Mouse (Mus musculus) frontal cortex, postnatal 36 days (tissue): ENCODE data around the gene Rdh1.

Source experiments
- DNase-seq, 2 experiments: peaks; one replicate each; pipeline ENCODE4 v3.0.0; 2022; ENCODE audit warnings: low spot score in 2 of 2

The Rdh1 gene

DNA sequence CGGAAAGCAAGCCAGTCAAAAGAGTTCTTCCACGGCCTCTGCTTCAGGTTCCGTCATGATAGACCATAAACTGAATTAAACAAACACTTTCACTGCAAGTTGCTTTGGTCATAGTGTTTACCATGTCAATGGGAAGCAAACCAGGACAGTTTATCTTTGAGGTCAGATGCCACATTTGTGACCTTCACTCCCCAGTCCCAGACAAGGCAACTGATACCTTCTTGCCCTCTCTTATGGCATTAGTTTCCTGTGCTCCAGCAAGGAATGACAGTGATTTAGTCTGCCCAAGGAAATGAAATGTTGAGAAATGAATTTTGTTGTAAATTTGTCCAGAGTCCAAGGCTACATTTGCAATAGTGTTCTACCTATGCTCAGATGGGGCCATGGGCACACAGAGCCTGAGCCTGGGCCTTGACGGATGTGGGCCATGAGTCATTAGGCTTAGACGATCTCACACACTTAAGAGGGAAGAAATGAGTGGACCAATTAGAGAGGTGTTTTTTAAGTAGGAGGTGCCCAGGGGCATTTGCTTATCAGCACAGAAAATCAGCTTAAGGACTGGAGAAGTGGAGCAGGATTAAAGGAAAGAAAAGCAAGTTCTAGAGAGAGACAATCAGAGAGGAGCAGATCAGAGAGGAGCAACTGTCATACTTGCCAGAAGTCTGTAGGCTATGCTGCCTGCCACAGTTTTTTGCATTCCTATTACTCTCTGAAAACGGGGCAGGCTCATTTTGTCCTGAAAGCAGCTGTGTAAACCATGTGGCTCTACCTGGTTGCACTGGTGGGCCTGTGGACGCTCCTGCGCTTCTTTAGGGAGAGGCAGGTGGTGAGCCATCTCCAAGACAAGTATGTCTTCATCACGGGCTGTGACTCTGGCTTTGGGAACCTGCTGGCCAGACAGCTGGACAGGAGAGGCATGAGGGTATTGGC lies at the start of gene Rdh1, which contains the start of gene Rdh16f1:
TSS of gene Rdh1 (plus strand) at position 541 of the 930 bp plus-strand sequence.
TSS of gene Rdh16f1 (plus strand) at position 607 of the 930 bp plus-strand sequence.
- no peak for DNase-seq

DNA sequence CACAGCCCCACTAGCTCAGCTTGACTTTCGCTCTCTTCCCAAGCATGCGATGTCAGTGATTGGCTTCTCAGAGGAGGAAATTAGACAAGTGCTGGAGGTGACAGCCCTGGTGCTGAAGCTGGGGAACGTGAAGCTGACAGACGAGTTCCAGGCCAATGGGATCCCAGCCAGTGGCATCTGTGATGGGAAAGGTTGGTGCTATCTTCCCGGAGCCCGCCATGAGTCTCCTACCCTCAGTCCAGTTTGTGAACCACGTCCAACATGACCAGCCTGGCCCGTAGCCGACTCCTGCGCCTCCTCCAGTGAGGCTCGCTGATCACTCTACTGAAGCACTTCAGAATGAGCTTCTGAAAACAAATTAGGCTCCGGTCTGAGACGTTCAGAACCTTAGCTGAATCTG lies 49.2 kb upstream of the Rdh1 start:
- DNase-seq: no peak

DNA sequence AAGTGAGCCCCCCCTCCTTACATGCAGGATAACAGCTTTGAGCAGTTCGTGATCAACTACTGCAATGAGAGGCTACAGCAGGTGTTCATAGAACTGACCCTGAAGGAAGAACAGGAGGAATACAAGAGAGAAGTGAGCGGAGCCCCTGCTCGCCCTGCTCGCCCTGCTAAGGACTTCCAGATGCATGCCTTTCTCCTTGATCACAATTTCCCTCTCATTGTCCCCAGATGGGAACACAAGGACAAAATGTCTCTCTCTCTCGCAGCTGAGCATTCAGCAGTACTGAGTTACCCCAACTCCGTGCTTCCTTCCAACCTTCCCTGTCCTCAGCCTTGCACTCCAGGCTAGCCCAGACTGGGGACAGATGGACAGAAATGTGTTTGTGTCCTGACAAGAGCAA lies 46.8 kb upstream of the Rdh1 start:
- no peak for DNase-seq

DNA sequence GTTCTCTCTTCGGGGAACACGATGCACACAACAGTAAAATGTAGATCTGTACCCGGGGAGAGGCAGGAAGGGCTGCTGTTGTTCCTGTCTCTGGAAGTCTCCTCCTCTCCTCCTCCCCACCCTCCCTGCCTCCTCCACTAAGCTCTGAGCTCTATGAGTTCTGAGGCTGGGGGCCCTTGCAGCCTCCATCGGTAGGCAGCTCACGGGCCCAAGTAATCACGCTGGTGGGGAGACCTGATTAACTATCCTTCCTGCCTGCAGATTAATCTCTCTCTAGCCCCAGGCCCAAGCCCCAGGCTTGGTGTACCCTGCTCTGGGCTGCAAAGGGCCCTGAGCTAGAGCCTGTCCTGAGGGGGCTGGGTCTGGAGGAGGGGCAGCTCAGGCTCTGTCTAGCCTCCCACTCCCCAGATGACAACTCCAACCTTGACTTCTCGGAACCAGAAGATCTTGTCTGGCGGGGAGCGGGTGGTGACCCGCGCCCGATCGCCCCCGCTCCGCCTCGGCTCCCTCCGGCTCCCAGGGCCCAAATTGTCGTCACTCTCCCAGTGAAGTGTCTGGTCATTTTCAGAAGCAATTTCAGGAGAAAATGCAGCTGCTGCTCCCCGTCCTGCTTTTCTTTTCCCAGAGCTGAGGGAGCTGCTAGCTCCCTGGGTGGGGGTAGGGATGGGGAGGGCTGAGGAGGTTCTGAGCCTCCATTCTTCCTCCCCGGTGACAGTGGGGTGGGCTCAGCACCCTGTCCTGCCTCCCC lies 37.7 kb upstream of the Rdh1 start:
- peak in 1 of 2 experiments; percentile 24 for DNase-seq

DNA sequence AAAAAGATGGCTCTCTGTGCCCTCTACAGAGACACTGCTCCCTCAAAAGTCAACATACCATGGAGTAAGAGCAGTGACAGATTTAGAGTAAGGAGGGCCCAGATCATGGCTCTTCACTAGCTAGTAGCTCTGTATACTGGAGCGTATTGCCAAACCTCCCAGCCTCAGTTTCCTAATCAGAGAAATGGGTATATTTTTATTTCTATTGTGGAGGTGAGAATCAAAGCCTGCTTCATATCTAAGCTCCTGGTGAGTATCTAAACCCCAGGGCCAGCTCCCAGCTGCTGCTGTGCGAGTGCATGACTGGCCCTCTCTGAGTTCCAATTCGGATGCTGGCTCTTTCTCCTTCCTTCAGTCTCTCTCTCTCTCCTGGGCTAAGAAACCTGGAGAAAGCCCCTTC lies 35.3 kb upstream of the Rdh1 start, which contains the start of gene Tac2:
TSS of gene Tac2 (plus strand) at position 301 of the 400 bp plus-strand sequence.
- DNase-seq: no peak

DNA sequence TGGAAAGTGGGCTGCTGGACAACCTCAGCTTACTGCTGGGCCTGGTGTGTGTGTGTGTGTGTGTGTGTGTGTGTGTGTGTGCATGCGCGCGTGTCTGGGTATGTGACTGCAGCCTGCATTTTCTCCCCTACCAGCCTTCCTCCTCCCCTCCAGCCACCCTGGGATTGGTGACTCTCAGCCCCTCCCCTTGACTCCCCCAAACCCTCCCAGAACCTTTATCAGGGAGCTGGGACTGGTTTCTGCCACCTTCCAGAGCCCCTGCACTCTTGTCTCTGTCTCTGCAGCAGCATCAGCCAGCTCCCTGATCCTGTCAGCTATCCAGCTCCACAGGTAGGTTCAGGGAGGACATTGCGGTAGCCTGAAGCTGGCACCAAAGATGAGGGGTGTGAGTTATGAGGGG lies 34.4 kb upstream of the Rdh1 start:
- no peak for DNase-seq

DNA sequence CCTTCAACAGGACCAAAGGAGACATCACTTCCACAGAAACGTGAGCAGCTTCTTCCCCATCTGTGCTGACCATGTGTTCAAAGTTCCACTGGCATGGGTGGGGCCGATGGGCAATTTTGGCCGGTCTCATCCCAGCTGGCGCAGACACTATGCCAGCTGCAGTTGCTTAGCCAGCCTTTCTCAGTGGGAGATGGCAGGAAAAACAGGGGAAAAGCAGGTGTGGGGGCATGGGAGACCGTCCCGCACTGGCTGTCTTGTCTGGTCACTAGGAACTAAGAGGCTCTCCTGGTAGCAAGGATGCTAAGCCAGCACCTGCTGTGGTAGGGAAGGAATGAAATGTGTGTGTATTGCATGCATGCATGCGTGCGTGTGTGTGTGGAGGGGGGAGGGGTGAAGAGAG lies 31.1 kb upstream of the Rdh1 start:
- DNase-seq: peak in 1 of 2 experiments; percentile 34

DNA sequence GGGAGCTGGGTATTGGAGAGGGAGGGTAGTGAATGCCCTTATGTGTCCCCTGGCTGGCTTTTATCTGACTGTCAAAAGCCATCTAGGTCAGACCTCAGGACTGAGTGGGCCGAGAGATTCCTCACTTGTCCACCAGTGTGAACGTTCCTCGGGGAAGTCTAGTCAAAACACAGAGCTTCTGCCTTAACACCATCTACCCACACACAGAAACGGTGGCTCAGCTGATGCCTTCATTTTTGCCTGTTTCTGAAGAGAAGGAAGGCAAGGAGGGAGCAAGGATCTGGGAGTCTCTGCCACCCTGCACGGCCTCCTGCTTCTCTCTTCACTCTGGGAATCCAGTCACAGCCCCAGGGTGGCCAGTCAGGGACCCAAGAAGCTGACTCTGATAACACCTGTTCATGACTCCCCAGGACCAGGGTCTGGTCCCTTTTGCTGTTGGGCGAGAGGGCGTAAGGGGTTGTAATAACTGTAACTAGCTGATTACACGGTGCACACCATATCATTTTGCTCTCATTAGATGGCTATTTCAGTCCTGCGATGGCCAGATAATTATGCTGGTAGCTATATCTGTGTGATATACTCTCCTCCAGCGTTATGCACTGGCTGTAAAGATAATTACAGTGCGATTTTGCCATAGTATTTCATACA lies 29.1 kb upstream of the Rdh1 start:
- DNase-seq: peak; percentile 36 to 44

DNA sequence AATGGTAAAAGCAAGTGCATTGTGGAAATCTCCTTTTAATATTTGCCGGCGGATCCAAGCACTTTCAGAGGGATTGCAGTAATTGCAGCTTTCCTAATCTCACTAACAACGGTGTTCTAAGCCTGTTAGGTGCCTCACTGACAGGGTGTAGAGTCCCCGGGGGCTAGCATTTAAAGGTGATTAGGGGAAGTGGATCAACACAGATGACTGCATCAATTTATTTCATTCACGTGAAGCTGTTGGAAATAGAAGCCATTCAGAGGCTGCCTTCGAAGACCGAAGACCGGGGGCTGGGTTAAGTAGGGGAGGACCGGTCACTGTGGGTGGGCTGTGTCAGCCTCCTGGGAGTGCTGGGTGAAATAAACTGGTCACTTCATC lies 28.6 kb upstream of the Rdh1 start:
- no peak for DNase-seq

DNA sequence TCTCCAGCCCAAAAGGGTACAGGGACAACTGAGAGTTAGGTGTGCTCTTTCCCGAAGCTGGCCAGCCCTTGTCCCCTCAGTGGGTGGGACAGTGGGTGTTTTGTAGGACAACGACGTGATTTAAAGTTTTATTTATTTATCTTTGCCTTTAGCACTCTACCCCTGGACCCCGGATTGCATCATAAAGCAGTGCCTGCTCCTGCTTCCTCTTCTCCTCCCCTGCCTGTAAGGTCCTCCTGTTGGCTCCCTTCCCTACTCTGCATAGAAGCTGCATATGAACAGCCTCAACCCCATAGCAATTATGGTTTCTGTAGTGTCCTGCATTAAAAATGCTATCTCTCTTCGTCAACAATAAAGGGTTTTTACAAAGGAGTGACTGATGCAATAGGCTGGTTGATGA lies 28.1 kb upstream of the Rdh1 start:
- DNase-seq: no peak

DNA sequence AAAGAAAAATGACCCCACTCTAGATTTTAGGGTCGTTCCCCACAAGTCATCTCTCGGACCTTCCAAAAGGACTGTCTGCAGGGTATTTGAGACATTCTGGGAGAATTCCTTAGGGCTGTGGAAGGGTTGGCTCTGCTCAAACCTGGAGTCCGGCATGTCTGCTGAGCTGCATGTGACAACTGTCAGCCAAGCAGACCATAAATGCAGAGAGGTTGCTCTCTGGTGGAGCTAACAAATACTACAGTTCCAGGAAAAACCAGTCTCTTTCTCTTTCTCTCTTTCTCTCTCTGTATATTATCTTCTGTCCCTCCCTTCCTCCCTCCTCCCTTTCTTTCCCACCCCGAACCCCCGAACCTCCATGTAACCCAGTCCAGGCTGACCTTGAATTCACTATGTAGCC lies 25.1 kb upstream of the Rdh1 start:
- no peak for DNase-seq

DNA sequence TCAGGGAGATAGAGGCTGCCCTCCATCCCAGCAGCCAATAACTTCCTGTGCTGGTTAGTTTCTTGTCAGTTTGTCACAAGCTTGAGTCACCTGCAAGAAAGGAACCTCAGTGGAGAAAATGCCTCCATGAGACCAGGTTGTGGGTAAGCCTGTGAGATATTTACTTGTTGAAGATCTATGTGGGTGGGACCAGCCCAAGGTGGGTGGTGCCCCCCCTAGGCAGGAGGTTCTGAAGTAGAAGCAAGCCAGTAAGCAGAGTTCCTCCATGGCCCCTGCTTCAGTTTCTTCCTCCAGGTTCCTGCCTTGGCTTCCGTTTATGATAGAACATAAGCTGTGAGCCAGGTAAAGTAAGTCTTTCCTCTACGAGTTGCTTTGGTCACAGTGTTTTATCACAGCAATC lies 23.3 kb upstream of the Rdh1 start:
- DNase-seq: no peak

DNA sequence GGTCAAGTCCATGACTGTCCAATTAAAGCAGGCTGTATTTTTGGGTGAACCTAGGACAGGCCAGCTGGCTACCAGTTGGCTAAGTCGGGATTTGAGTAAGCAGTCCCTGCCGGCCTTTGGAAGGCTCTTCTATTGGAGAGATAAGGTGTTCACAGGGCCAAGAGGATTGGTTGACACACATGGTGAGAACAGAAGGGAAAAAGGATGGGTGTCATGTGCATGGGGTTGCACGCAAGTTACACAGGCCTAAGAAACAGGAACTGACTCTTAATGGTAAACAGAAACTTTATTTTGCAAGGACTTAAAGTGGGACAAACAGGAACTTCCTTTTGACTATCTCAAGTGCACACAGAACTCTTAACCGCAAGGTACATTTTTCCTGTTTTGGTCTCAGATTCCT lies 22.6 kb upstream of the Rdh1 start:
- DNase-seq: no peak

DNA sequence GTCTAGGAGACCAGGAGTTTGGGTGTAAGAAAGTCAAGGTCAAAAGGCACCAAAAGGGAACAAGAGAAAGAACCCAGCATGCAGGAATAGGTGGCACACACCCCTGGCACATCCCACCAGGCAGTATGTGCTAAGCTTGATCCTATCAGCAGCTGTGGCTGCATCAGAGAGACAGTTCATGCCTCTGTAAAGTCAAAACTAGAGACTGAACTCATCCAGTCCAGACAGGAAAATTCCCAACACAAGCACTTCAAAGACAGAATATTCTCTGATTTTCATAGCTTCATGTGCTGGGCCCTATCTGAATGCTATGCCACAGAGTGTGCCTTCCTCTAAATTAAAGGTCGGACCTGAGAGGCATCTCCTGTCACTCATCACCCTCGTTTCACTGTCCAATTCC lies 22.0 kb upstream of the Rdh1 start:
- no peak for DNase-seq

DNA sequence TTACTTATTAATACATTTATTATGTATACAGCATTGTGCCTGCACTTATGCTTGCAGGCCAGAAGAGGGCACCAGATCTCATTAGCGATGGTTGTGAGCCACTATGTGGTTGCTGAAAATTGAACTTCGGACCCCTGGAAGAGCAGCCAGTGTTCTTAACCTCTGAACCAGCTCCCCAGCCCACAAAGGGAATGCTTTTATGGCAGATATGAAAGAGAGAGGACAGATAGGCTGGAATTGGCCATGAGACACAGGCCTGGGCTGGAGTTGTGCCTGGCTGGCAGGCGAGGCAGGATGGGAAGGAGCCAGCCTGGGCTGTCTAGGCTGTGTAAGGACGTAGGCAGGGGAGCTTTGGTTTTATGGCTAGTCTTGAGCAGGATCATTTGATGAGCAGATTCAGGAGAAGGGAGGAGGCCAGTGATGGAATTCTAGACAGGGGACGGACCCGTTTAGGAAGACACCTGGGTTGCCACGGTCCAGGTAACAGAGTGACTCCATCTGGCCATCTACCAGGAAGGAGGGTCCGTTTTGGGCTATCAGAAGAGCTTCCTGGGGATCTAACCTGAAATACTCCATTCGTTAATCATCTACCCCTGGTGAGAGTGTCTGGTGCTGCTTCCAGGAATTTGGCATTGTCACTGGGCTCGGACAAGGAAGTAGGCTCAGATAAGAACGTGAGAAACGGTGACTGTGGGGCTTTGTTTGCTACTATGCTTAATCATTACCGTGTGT lies 21.2 kb upstream of the Rdh1 start:
- no peak for DNase-seq

DNA sequence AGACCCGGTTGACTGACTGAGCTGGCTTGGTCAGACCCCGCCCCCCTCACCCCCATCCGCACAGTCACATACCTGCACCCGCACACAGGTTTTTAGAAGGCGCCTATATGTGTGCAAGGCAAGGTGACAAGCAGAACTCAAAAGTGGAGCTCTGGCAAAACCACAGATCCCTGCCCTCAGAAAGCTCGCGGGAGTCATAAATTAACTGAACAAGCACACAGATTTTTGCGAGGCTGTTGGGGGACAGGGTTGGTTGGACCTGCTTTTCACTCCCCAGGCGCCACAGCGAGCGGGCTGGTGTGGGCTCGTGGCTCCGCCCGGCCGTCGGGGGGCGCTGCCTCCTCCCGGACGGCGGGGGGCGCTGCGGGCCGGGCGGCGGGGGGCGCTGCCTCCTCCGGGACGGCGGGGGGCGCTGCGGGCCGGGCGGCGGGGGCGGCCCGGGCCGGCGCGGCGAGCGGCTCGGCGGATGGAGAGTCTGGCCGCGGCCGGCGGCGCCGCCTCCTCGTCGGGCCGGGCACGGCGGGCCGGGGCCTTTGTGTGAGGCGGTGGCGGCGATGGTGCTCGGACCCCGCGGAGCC lies 20.3 kb upstream of the Rdh1 start, which contains the start of gene Zbtb39:
TSS of gene Zbtb39 (plus strand) at position 456 of the 578 bp plus-strand sequence.
- peak; percentile 68 for DNase-seq

DNA sequence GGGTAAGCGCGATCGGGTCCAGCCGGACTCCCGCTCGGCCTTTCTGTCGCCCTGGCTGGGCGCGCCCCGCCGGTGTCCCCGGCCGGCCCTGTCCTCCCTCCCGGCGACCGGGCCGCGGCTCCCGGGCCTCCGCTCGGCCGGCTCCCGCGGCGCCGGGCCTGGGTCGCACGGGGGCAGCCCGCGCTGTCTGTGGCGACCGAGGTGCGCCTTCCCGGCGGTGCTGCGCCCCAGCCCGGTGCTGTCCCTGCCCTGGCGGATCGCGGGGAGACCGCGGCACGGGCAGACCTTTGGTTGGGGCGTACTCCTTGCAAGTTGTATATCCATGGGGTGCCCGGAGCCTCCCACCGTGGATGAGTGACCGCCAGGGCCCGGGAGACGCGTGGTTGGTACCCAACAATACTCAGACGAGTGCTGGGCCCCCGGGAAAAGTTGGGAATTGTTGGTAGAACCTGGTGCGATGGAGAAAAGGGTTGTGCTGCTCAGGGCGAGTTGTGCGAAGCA lies 19.8 kb upstream of the Rdh1 start:
- DNase-seq: peak in 1 of 2 experiments; percentile 24

DNA sequence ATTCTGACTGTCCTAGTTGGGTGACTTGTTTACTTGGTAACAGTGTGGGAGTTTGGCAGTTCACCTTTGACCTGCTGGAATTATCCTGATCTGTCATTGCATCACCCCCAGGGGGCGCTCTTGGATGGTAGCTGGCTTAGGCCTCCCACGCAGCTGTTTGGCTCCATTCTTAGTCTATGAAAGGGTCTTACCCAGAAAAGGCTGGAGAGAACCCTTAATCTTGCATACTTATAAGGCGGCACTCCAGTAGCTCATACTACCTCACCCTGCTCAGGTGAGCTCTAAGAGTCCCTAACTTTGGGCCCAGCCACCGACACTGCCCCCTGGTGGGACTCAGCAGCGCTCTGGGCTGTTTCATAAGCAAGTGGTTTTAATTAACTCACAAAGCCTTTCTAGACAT lies 14.9 kb upstream of the Rdh1 start:
- no peak for DNase-seq

DNA sequence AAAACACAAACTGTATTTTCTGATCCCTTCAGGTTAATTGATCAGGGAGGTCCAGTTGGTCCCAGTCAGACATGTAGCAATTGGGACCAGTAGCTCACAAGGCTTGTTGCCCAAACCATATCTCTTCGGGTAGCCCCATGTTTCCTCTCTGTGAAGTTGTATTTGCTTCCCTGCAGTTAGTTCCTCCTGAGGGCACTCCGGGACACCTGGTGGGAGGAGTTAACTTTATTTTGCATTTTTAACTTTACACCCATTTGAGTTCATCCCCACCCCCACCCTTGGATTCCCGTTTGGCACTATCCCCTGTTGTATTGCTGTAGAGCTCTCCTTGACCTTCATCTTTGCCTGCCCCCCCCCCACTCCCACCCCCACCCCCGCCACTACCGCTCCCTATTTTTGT lies 13.6 kb upstream of the Rdh1 start:
- DNase-seq: no peak

DNA sequence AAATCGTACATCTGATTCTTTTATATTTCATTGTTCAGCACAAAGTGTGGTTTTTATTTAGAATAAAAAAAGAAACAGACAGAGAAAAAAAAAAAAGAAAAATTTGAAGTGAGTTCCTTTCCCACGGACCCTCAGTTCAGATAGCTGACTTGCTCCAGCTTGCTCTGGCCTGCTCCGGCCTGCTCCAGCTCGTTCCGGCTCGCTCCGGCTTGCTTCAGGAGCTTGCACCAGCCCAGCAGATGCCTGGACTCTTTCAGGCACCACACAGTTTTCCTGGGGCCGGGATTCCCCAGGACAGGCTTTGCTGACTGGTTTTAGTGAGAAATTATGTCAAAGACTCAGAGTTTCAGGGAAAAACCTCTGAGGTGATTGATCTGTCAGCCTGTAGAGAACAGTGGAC lies 12.3 kb upstream of the Rdh1 start:
- DNase-seq: no peak
